Mouse (Mus musculus): ENCODE data around the gene Kank2.

Gene Kank2

DNA sequence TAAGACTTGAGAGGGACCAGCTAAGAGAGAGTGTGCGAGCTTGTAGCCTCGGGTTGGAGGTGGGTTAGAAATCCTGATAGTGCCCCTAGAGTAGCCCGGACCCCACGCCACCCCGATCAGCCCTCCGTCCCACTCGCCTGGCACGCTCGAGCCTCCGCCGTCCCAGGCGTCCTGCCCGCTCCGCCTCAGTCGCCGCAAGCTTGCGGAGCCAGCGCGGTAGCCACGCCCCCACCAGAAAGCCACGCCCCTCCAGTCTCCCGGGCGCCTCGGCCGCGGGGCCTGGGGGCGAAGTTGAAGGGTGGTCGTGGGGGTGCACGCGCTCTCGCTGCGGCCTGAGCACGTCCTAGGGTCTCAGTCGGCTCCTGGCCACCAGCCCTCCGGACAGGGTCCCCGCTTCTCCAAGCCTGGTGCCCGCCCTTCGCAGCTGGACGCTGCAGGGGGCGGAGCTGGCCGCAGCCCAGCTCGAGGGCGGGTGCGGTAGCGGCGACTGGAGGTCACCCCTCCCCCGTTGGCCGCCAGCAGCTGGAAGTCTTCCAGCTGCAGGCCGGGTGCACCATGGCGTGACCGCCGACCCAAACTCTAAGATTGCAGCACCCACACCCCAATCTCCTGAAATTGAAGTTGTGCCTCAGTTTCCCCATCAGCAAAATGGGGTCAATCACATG is at the start of gene Kank2:
Kank2 (minus strand) TSS at position 400 of the 665 bp plus-strand sequence.
- peak; percentile 91 for DNase-seq

DNA sequence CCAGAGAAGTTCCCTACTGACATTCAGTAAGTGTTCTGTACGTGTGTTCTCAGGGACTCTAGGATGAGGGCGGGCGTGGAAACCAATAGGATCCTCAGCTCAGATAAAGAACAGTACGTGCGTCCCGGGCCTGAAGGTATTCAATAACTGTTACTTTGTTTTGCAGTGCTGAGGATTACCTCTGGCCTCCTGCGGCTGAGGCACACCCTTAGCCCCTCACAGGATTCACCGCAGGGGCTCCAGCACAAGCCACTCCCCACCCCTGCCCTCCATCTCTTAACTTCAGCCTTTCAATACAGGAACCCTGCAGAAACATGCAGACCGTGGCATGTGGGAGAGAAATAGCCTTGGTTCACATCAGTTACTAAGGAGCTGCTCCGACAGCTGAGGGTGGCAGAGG is 49.4 kb upstream of the Kank2 start:
- no peak for DNase-seq

- no peak for DNase-seq
Measured at GRCm38 (mm10) chr9:21847425-21847824, 48.9 kb upstream of the Kank2 start.

- peak; percentile 70 for DNase-seq
Measured at GRCm38 (mm10) chr9:21846755-21847341, 48.3 kb upstream of the Kank2 start.

DNA sequence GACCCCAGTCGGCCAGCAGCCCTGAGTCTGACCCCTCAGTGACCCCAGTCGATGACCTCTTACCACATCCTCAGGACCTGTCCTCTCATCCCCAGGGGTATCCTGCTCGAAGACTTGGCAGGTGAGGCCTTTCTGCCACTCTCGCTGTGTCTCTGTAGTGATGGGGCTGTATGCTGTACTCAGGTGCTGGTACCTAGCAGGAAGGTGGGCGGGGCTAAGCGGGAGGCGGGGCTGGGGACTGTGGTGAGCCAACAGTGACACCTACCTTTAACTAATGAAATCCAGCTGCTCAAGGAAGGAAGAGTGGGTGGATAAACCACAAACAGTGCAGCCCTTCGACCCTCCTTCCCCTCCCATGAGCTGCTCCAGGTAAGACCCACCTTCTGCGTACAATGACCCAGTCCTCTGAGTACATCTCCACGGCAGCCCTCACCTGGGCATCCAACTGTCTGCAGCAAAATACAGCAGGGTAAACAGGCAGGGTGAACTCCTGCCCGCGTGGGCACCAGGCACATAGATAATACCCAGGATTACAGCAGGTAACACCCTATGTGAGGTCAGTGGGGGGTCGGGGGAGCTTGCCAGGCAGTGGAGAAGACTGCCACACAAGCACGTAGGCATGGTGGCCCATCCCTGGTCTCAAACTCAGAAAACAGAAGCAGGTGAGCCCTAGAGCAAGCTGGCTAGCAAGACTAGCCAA is 47.0 kb upstream of the Kank2 start:
- DNase-seq: peak; percentile 32

GRCm38 (mm10) chr9:21843086-21843485 is 44.5 kb upstream of the Kank2 start:
- DNase-seq: no peak

DNA sequence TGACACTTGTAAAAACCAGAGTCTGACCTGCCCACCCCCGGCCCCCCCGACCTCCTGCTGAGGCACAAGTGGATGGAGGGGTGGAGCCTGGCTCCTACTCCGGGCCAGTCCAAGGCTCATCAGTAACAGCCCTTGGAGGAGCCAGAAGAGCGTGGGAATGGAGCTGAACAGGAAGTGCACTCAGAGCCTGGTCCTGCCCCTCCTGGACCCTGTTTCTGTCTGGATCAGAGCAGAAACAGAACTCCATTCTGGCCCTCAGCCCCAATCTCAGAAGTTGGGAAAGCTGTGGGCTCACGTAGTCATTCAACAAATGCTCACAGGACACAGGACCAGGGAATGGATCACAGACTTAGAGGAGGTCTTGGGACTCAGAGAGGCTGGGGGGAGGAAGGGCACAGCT is 43.8 kb upstream of the Kank2 start:
- no peak for DNase-seq

DNA sequence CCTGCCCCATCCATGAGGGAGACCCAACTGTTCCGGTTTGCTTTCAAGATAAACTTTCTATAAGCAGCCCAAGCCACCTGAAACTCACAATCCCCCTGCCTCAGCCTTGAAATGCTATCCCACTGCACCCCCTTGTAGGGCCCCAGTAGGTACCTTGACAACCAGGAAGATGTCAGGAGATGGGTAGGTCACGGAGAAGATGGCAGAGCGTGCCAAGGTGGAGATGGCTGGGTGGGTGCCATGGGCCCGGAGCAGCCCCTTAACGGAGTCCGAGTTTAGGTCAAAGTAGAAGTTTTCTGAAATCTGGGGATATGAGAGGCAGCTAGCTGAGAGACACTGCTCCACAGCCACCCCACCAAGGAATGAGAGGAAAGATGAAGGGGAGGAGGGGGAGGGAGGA is 42.8 kb upstream of the Kank2 start:
- no peak for DNase-seq

DNA sequence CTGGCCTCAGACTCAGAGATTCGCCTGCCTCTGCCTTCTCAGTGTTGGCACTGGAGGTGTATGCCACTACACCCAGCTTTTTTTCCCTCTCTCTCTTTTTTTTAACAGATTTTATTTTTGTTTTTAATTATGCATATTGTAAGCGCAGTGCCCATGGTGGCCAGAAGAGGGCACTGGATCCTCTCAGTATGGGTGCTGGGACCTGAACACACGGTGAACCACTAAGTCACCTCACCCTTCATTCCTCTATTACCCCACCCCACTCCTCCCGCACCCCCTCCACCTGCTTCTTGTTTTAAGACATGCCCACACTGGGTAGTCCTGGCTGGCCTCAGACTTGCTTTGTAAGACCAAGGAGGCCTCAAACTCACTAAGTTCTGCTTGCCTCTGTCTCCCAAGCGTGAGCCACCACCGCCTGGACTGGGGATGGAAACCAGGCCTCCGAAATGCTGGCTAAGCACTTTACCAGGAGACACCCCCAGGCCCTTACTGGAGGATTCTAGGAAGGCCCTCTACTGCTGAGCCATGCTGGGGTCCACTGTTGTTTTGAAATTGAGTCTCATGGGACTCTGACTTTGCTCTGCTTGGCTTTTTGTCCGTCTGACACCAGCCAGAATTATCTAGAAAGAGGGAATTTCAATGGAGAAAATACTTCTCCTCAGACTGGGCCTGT is 41.7 kb upstream of the Kank2 start:
- DNase-seq: peak; percentile 59

DNA sequence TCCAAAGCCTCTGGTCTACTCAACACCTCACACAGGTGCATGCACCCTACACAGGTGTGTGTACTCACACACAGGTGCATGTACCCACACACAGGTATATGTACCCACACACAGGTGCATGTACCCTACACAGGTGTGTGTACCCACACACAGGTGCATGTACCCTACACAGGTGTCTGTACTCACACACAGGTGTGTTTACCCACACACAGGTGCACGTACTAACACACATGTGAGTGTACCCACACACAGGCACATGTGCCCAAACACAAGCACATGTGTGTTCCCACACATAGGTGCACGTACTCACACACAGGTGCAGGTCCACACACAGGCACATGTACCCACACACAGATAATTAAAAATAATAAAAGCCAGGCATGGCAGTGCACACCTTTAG is 39.1 kb upstream of the Kank2 start:
- no peak for DNase-seq

- DNase-seq: no peak
Measured at GRCm38 (mm10) chr9:21835258-21835912, 36.8 kb upstream of the Kank2 start, which contains the start of gene Angptl8. Gene Angptl8, plus strand, starts transcription at chr9:21835510.

DNA sequence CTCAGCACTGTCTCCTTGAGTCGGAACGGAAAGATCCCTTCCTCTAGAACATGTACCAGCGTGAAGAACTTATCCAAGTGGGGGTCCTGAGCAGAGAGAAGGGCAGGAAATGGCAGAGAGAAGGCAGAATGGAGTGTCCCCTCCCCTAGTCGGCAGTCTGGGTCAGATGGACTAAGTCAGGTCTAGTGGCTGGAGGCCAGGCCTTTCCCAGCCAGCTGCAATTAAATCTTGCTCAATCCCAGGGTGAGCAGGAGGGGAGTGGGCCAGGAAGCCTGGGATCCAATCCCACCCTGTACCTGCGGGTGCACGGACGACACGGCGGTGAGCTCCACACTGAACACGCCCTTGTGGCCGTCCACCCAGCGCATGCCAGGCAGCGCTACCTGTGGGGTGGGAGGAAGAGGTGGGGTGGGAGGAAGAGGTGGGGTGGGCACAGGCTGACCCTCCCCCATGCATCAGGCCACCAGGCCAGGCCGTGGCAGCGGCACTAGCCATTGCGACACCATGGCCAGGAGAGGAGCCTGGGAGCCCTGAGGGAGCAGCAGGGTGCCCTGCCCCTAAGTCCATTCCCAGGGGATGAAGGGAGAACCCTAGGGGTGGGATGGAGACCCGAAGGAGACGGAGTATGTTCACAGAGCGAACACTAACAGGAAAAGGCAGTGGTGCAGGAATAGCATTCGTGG is 33.2 kb upstream of the Kank2 start:
- DNase-seq: no peak

- DNase-seq: no peak
Measured at GRCm38 (mm10) chr9:21830936-21831335, 32.4 kb upstream of the Kank2 start.

DNA sequence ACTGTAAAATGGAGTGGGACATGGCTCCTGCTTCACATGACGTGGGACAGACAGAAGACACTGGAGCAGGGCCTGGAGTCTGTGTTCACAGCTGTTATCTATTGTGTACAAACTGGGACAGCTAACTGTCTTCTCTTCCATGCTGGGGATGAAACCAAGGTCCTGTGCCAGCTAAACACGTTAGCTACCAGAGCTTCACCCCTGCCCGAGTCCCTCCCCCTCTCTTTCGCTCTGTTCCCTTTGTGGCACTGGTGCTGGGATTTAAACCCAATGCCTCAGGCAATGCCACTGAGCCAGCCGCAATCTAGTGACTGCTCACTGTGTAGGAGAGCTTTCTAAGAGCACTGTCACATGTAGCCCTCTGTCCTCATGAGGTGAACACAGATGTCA is 31.9 kb upstream of the Kank2 start:
- no peak for DNase-seq

GRCm38 (mm10) chr9:21829834-21830460 is 31.4 kb upstream of the Kank2 start:
- DNase-seq: no peak

- no peak for DNase-seq
Measured at GRCm38 (mm10) chr9:21824366-21824765, 25.8 kb upstream of the Kank2 start.

DNA sequence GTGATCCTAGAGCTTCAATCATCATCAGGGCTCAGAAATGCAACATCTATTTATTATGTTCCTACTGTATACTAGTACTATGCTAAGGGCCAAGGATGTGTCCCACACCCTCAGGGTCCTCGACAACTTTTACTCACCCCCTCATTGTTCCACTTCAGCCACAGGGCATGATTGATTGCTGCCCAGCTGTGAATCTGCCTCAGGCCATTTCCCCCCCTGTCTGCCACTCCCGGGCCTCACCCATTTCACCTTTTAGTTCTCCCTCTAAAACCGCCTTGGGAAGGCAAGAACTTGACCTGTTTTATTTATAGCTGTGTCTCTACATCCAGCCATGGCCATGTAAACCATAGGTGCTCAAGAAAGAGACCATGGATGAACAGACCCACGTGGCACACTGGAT is 25.4 kb upstream of the Kank2 start:
- DNase-seq: no peak

DNA sequence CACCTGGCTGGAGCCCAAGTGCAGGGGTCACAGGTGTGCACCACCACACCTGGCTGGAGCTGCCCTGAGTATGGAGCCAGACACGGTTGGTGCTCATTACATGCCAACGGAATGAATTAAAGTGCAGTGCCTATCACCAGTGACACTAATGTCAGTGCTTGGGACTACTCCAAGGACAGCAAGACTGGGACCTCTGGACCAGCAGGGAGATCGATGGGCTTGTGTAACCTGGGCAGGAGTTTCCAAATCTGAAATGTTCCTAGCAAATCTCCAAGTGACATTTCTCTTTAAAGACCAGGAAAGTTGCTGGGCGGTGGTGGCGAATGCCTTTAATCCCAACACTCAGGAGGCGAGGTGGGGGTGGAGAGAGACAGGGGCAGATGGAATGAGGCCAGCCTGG is 24.1 kb upstream of the Kank2 start:
- no peak for DNase-seq

DNA sequence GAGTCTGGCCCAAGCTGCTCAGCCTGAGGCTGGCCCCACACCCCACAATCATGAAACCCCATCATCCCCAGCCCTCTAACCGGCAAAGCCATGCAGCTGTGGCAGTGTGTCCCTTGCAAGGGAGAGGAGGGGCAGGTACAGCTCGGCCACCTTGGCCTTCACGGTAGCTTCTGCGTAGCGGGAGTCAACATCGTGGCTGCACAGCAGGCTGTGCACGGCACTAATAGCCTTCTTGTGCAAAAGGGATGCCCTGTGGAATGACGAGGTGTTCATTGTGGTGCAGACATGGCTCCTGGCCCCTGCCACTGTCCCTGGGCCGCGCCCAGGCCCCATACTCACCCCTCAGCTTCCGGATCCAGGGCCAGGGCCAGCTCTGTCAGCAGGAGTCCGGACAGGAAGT is 21.6 kb upstream of the Kank2 start:
- DNase-seq: no peak

DNA sequence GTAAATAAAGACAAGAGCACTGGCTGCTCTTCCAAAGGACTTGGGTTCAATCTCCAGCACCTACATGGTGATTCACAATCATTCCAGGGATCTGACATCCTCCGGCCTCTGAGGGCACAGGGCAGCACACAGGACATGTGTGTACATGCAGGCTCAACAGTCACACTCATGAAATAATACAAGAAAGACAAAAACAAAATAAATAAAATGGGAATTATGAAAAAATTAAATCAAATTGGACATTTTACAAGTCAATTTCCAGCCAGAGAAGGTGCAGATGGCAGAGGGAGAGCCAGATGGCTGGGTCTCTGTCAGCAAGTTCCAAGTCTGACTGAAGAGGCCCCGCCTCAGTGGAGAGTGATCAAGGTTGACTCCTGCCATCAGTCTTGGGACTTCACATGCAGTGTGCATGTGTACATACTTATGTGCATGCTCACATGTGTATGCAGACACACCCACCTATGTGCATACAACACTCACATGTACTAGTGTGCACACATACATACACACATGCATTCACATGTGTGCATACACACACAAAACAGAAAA is 20.7 kb upstream of the Kank2 start:
- DNase-seq: no peak

- DNase-seq: no peak
Measured at GRCm38 (mm10) chr9:21818561-21818960, 20.0 kb upstream of the Kank2 start.

DNA sequence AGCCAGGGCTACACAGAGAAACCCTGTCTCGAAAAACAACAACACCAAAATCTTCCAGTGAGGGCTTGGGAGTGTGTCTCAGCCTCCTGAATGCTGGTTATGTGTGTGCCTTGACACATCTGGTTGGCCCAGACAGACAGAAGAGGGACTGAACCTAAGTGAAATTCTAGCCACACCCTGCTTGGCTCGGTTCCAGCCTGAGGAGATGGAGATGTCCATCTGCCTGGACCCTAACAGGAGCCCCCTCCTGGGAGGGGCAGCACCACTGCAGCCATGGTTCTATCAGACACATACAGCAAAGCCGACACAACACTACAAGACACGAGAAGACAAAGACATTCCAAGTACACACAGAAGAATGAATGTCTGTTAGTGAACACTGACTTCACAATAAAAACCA is 19.6 kb upstream of the Kank2 start:
- no peak for DNase-seq

All from embryo, embryonic 11 days (tissue).